Mouse (Mus musculus) heart, embryonic 16.5 days (tissue): ENCODE measurements at regions not wholly inside any gene's neighbourhood (a gene's known extent, or its start where the extent isn't known, plus 50 kb on each side); places are given as distances from the start of the nearest gene placed in this dataset.

Experiments used
- ATAC-seq: fragments of 200-750 bp; cut with Nextera tagmentation; replicated peaks from 2 replicates; pipeline ENCODE4 v1.8.0; 2017; ENCODE audit warnings: moderate number of reproducible peaks; ENCODE audit not compliant: insufficient read depth, low FRiP score; ENCODE audit errors: extremely low read depth
- H3K27ac ChIP-seq: fragments of 300-500 bp; sonication (generic); 2 replicates; pipeline ENCODE4 v1.5.1; 2014; ENCODE audit warnings: mild to moderate bottlenecking, low read length, control low read depth, moderate library complexity
- H3K27me3 ChIP-seq: fragments of 300-500 bp; sonication (generic); 2 replicates; pipeline ENCODE4 v1.6.1; 2014; ENCODE audit warnings: low read length, mixed read lengths; ENCODE audit not compliant: control insufficient read depth, insufficient read depth
- H3K36me3 ChIP-seq: fragments of 300-500 bp; sonication (generic); 2 replicates; pipeline ENCODE4 v1.6.1; 2014; ENCODE audit not compliant: control insufficient read depth, insufficient read depth
- H3K4me1 ChIP-seq: fragments of 300-500 bp; sonication (generic); 2 replicates; pipeline ENCODE4 v1.6.1; 2014; ENCODE audit warnings: low read length, mixed read lengths; ENCODE audit not compliant: control insufficient read depth, insufficient read depth
- H3K4me2 ChIP-seq: fragments of 300-500 bp; sonication (generic); 2 replicates; pipeline ENCODE4 v1.6.1; 2014; ENCODE audit warnings: low read depth, mild to moderate bottlenecking, control low read depth, low read length
- H3K4me3 ChIP-seq: fragments of 300-500 bp; sonication (generic); 2 replicates; pipeline ENCODE4 v1.5.1; 2014; ENCODE audit warnings: mild to moderate bottlenecking, control low read depth, low read length
- H3K9ac ChIP-seq: fragments of 300-500 bp; sonication (generic); 2 replicates; pipeline ENCODE4 v1.6.1; 2014; ENCODE audit warnings: low read length, control low read depth
- H3K9me3 ChIP-seq: fragments of 300-500 bp; sonication (generic); replicated peaks from 2 replicates; pipeline ENCODE4 v1.6.1; 2016; ENCODE audit warnings: low read length; ENCODE audit not compliant: control insufficient read depth
- WGBS: fragments of 180-500 bp; shearing (Covaris S2); extraction: QIAGEN DNeasy Blood & Tissue Kit; methylation state at CpG from one replicate; pipeline ENCODE4 v1.1.7; 2014; 5-methylcytosine and 5-hydroxymethylcytosine counted together

GRCm38 (mm10) chr12:118391654-118392053, 90.4 kb upstream of the Sp4 start:
- Histone ChIP-seq H3K4me2 (no peak overlapping the region), H3K36me3 (no peaks in the 10 kb centered on the region), H3K4me1 (no peaks in the 10 kb centered on the region), H3K9me3 (no peaks in the 10 kb centered on the region), H3K9ac (no peak overlapping the region), H3K27ac (no peak overlapping the region), H3K4me3 (no peak overlapping the region), H3K27me3 (no peaks in the 10 kb centered on the region)
- no peak for ATAC-seq

GRCm38 (mm10) chr12:118381013-118381412, 79.8 kb upstream of the Sp4 start:
- Histone ChIP-seq H3K4me3 (no peak overlapping the region), H3K9ac (no peak overlapping the region), H3K4me2 (no peak overlapping the region), H3K4me1 (no peaks in the 10 kb centered on the region), H3K27ac (no peak overlapping the region), H3K36me3 (no peaks in the 10 kb centered on the region), H3K27me3 (no peaks in the 10 kb centered on the region), H3K9me3 (no peaks in the 10 kb centered on the region)
- ATAC-seq = no peak
- 81% methylated on average over 3 of the region's 3 CpGs for WGBS

GRCm38 (mm10) chr12:118377898-118378297, 76.7 kb upstream of the Sp4 start:
- 80% methylated on average over 5 of the region's 5 CpGs for WGBS
- Histone ChIP-seq H3K4me1 (no peaks in the 10 kb centered on the region), H3K4me3 (no peak overlapping the region), H3K27ac (no peak overlapping the region), H3K36me3 (no peaks in the 10 kb centered on the region), H3K9me3 (no peaks in the 10 kb centered on the region), H3K27me3 (no peaks in the 10 kb centered on the region), H3K4me2 (no peak overlapping the region), H3K9ac (no peak overlapping the region)
- ATAC-seq = no peak

- no peaks in the 10 kb centered on the region for H3K9me3 ChIP-seq
- no peak overlapping the region for H3K4me3 ChIP-seq
- H3K4me2 ChIP-seq = no peak overlapping the region
- H3K36me3 ChIP-seq = no peaks in the 10 kb centered on the region
- H3K4me1 ChIP-seq = no peaks in the 10 kb centered on the region
- no peaks in the 10 kb centered on the region for H3K27me3 ChIP-seq
- H3K27ac ChIP-seq = no peak overlapping the region
- peak; percentile 70 for ATAC-seq
- H3K9ac ChIP-seq = no peak overlapping the region
- WGBS = 57% methylated on average over 14 of the region's 14 CpGs
Measured at GRCm38 (mm10) chr12:118376521-118377493, 75.6 kb upstream of the Sp4 start.

- 70% methylated on average over 6 of the region's 6 CpGs for WGBS
- Histone ChIP-seq H3K9me3 (no peaks in the 10 kb centered on the region), H3K27ac (no peak overlapping the region), H3K27me3 (no peaks in the 10 kb centered on the region), H3K4me2 (no peak overlapping the region), H3K4me3 (no peak overlapping the region), H3K9ac (no peak overlapping the region), H3K36me3 (no peaks in the 10 kb centered on the region), H3K4me1 (no peaks in the 10 kb centered on the region)
- no peak for ATAC-seq
Measured at GRCm38 (mm10) chr12:118373250-118373649, 72.0 kb upstream of the Sp4 start.

- Histone ChIP-seq H3K4me3 (no peak overlapping the region), H3K36me3 (no peaks in the 10 kb centered on the region), H3K27me3 (no peaks in the 10 kb centered on the region), H3K9me3 (no peaks in the 10 kb centered on the region), H3K4me1 (no peaks in the 10 kb centered on the region), H3K4me2 (no peak overlapping the region), H3K9ac (no peak overlapping the region), H3K27ac (no peak overlapping the region)
- WGBS = 78% methylated on average over 4 of the region's 4 CpGs
- ATAC-seq = no peak
Measured at GRCm38 (mm10) chr12:118371905-118372304, 70.7 kb upstream of the Sp4 start.

- 61% methylated on average over 10 of the region's 10 CpGs for WGBS
- no peak overlapping the region for H3K4me3 ChIP-seq
- H3K36me3 ChIP-seq = no peaks in the 10 kb centered on the region
- no peak overlapping the region for H3K9ac ChIP-seq
- no peak overlapping the region for H3K4me2 ChIP-seq
- H3K27ac ChIP-seq = no peak overlapping the region
- no peaks in the 10 kb centered on the region for H3K4me1 ChIP-seq
- H3K27me3 ChIP-seq = no peaks in the 10 kb centered on the region
- no peaks in the 10 kb centered on the region for H3K9me3 ChIP-seq
- no peak for ATAC-seq
Measured at GRCm38 (mm10) chr12:118367307-118368076, 66.3 kb upstream of the Sp4 start.

GRCm38 (mm10) chr12:118352866-118353265, 51.6 kb upstream of the Sp4 start:
- Histone ChIP-seq H3K9ac (no peak overlapping the region), H3K36me3 (no peaks in the 10 kb centered on the region), H3K27ac (no peak overlapping the region), H3K4me3 (no peak overlapping the region), H3K4me2 (no peak overlapping the region), H3K4me1 (no peaks in the 10 kb centered on the region), H3K27me3 (no peaks in the 10 kb centered on the region), H3K9me3 (no peaks in the 10 kb centered on the region)
- ATAC-seq = no peak
- 88% methylated on average over 7 of the region's 7 CpGs for WGBS

GRCm38 (mm10) chr12:118351421-118351820, 50.2 kb upstream of the Sp4 start:
- Histone ChIP-seq H3K4me1 (no peaks in the 10 kb centered on the region), H3K27ac (no peak overlapping the region), H3K9me3 (no peaks in the 10 kb centered on the region), H3K9ac (no peak overlapping the region), H3K36me3 (no peaks in the 10 kb centered on the region), H3K4me3 (no peak overlapping the region), H3K4me2 (no peak overlapping the region), H3K27me3 (no peaks in the 10 kb centered on the region)
- no peak for ATAC-seq
